Mouse (Mus musculus) embryo, embryonic 11.5 days (tissue): ENCODE data around the gene Arpc3.
"Not testable (repeated sequence)": the region's sequence is repeated elsewhere in the genome, so short reads cannot be mapped to it uniquely, and the experiment has no call there.

ENCODE experiments used
- DNase-seq: peaks from one replicate; pipeline ENCODE4 v3.0.0-alpha.2; 2012; ENCODE audit warnings: low read depth, low spot score

Arpc3 gene

DNA sequence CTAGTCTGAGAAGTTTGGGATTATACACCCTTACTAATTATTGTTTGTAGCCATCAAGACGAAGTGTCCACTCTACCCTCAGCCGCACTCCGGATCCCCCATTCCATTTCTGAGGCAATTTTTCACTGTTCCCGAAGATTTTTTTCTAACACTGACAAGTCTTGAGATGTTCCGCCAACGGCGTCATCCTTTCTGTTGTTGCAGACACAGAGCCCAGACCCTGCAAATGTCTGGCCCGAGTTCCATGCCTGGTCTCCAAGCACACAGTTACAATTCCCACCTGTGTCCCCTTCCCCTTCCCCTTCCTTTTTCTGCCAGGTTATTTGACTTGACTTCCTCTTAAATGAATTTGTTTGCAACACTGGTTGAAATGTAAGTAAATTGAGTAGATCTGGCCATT is 8.2 kb downstream of the Arpc3 start:
- no peak for DNase-seq

DNA sequence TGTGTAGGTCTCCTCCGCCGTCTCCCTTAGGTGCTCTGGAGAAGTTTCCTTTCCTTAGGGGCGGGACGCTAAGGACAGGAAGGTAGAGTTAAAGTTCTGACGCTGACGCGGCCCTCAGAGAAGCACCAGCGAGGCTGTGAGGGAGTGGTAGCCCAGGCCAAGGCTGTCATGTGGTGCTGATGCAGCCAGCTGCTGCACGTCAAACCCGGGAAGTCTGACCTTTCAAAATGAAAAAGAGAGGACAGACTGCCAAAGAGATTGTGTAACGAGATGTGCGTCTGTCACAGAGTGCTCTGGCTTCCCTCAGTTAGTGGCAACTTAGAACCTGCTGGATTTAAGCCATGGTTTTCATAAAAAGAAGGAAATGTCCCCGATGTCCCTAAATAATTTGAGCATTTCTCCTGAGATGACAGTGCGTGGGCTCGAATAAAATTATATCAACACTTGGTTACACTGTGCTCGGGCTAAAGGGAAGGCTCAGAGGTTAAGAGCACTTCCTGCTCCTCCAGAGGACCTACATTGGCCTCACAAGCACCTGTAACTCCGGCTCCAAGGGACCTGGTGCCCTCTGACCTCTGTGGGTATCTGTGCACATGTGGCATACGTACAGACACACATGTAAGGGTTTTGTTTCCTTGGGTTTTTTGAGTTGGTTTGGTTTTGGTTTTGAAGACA is 9.1 kb downstream of the Arpc3 start:
- no peak for DNase-seq

DNA sequence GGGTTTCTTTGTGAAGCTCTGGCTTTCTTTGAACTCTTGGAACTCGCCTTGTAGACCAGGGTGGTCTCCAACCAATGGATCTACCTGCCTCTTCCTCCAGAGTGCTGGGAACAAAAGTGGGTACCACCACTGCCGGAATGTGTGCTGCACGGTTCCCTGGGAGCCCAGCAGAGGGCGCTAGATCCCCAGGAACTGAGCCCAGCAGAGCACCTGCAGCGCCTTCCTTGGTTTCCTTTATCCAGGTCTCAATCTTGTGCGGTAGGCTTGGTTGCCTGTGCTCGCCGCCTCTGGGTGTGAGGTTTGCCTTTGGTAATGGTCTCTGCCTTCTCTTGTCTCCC is 9.6 kb downstream of the Arpc3 start:
- peak; percentile 39 for DNase-seq

DNA sequence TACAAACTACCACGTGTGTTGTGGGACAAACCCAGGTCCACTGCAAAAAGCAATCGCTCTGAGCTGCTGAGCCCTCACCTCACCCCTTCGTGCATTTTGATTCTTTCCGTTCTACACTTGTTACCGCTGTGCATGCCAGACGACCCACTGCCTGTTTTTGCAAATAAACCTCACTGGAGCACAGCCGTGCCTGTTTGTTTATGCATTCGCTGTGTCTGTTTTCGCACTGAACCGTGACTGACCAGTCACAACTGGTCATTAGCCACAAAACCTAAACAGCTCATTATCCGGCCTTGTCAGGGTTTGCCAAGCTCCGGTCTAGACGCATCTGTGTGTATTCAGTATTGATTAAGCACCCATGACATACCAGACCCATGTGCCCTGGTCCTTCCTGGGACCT is 10.5 kb downstream of the Arpc3 start:
- DNase-seq = no peak

DNA sequence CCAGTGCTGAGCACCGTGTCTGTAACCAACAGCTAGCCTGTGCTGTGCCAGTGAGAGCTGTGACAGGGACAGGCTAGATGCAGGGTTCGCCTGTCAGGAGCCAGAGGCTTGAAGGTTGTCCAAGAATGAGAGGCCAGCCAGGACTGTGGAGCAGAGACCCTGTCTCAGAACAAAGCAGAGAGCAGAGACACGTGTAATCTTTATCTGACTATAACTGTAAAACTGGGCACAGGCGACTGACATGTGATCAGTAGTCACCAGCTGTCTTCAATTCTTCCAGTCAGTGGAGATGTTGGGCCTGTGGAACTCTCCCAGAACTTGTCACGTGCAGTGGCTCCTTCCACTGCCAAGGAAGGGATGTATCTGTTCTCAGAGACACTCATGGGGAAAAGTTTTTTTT is 11.1 kb downstream of the Arpc3 start:
- no peak for DNase-seq

DNA sequence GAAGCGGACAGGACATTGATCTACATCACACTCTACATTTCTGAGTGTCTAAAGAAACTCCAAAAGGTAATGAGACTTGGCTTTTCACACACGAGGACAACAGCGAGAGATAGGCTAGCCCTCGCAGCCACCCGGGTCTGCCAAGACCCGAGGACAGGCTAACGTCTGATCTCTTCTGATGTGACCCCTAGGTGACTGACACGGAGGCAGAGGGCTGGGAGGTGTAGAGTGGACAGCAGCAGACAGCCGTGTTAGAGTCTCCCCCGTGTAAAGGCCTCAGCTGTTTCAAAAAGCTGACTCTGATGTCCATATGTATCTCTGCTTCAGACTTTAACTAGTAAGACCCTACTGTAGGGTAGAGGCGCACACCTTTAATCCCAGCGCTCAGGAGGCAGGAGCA is 11.7 kb downstream of the Arpc3 start:
- no peak for DNase-seq

DNA sequence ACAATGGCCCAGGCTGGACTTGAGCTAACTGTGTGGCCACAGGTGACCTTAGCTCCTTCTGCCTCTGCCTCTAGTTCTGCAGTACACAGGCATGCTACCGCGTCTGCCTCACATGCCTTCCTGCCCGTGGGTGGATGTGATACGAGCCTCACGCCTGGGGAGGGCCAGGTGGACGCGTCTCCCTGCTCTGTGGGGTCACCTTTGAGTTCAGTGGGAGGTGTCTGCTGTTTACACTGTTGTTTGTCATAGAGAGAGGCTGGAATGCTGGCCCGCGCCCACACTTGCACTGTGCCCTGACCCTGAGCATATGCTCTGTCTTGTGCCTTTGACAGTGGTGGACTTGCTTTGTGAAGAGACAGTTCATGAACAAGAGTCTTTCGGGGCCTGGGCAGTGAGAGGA is 13.9 kb downstream of the Arpc3 start:
- no peak for DNase-seq

DNA sequence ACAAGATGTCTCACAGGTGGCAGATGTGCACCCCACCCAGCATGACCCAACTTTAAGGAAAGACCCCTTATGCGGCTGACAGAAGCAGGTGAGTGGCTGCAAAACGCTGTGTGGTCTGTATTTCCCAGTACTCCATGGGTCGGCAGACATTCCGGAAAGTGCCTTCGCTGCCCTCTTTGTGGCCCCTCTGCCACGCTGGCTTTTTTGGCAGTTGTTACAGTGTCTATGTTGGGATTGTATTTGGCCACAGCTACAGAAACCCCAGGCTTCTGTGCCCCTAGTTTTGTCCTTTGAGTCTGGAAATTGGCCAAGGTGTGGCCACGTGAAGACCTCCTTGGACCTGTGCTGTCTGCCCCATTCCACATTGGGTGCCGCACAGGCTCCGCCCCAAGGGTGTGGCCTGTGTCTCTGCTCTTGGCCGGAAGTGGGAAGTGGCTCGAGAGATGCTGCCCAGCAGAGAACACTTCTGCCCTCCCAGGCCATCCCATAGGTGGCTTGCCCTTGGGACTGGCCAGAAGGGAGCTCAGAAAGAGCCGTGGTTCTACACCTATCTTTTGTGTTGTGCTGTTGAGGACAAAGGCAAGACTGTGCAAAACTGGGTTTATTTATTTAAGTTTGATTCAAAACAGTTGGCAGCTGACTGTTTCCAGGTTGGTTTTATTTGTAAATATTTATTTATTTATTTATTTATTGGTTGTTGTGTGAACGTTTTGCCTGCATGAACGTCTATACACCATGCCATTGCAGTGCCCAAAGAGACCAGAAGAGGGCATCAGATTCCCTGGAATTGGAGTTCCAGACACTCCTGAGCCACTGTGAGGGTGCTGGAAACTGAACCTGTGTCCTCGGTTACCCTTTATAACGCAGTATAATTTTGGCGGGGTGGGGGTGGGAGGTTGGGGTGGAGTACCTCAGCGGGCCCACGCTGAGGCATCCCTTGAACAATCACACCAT is 18.3 kb downstream of the Arpc3 start:
- no peak for DNase-seq

DNA sequence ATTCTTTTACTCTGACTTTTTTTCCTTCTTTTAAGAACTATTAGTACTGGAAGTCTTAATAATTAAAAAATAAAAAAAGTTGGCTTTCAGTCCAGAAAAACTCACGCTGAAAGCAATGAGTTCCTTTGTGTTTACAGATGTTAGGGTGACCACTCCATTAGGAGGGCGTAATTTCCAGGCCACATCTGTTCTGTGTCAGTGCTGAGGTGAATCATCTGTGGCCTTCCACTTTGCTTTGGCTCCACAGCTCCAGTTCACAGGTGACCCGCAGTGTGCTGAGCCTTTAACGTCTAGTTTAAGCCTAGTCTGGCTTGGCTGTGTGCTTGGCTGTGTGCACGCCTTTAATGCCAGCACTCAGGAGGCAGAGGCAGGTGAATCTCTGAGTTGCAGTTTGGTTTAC is 20.2 kb downstream of the Arpc3 start:
- DNase-seq = no peak

DNA sequence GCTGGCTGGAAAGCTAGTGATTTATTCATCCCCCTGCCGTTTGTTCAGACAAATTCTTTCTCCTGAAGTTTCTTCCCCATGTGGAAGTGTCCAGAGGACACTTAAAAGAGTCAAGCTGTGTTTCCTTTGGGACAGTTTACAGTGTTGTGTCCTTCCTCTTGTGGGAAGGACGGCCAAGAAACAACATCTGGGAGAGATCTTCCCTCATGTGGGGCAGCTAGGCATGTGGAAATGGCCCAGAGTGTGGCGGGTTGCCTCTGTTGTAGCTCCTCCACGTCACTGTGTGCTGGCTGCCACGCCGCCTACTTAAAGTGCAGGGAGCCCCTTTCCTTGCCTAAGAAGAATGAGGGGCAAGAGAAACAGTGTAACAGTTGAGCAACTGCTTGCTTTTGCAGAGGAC is 21.1 kb downstream of the Arpc3 start:
- no peak for DNase-seq

DNA sequence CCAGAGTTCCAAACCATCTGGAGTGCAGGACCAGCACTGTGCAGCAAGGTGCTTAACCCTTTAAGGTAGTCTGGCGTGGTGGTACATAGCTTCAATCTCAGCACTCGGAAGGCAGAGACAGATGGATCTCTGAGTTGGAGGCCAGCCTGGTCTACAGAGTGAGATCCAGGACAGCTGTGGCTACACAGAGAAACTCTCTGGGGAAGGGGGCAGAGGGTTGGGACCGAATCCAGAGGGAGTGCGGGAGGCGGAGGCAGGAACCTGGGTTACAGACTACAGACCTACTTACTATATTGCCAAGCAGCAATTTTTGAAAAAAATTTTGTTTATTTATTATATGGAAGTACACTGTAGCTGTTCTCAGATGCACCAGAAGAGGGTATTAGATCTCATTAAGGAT is 22.7 kb downstream of the Arpc3 start:
- DNase-seq = no peak

DNA sequence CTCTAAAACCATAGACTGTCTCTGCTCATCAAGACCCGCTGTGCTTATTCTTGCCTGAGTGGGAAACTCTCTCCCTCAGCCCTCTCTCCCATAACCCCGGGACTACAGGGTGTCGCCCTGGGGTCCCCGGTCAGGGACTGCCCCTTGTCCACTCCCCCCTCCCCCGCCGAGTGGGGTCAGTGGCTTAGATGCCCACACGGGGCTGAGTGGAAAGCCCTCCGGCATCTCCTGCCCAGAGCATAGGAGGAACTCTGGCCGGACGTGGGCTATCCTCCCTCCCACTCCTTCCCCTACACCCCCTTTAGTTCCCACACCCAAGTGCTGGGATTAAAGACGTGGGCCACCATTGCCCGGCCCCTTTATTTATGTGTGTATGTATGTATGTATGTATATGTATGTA is 23.8 kb downstream of the Arpc3 start:
- DNase-seq = no peak

DNA sequence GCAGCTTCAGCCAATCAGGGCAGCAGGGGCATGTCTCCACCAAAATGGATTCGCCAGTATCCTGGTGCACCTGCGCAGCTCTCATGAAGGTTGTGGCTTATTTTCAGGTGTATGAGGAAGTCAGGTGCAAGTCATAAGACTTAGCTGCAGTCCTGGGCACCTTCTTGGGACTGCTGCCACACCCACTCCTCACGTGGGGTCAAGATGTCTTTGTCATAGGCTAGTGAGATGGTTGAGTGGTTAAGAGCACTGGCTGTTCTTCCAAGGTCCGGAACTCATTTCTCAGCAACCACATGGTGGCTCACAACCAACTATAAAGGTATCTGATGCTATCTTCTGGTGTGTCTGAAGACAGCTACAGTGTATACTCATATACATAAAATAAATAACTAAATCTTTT is 29.0 kb downstream of the Arpc3 start:
- not testable (repeated sequence) for DNase-seq

DNA sequence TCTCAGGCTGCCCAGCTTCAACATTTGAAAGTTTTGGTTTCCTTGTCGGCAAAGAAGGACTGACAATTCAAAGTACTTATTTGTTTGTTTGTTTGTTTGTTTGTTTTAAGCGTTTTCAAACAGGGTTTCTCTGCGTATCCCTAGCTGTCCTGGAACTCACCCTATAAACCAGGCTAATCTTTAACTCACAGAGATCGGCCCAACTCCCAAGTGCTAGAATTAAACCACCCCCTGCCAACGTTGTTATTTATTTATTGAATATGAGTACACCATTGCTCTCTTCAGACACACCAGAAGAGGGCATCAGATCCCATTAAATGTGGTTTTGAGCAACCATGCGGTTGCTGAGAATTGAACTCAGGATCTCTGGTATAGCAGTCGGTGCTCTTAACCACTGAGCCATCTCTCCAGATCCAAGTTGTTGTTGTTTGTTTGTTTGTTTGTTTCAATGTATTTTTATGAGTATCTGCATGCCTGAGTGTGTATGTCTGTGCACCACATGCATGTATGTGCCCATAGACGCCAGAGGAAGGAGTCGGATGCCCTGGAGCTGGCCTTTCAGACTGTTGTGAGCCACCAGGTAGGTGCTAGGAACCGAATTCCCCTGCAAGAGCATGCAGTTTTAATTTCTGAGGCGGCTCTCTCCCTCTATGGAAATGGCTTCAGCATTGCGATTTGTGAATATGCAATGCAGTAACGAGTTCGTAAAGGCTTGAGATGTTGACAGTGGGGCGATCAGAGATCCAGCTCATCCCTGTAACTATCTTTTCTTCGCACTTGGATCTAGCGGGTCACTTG is 29.8 kb downstream of the Arpc3 start, which contains the start of gene Anapc7:
TSS of gene Anapc7 (plus strand) at position 423 of the 798 bp plus-strand sequence.
- no peak for DNase-seq

DNA sequence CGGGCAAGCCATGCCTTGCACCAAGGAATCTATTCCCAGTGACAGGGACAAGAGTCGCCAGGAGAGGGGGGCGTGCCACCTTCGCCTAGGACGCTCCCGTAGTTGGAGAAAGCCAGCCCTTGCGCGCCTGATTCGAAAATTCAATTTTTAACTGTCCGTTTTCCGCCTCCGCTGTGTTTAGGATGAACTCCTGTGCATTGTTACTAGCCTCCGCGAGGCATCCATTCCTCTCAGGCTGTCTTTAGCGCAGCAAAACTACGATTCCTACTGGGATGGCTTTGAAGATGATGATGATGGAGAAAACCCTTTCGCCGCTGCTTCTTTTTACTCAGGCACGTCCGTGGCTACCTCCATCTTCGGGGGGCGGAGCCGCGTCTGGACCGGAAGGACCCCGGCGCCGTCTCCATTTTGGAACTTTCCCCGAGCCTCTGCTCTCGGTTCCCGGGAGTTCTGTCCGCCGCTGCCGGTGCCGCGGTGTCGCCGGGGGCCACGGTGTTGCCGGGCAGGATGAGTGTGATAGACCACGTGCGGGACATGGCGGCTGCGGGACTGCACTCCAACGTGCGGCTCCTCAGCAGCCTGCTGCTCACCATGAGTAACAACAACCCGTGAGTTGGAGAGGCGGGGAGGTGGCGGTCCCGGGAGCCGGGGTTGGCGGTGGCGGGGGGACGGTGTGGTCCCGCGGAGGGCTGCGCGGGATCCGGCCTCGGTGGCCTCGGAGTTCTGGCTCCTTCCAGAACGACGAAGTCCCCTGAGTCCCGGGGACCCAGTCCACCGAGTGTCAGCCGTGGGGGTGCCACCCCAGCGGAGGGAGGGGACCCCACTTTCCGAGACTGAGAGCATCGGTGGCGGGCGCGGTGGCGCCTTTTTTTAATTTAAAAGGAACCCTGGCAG is 30.6 kb downstream of the Arpc3 start:
- peak; percentile 77 for DNase-seq

DNA sequence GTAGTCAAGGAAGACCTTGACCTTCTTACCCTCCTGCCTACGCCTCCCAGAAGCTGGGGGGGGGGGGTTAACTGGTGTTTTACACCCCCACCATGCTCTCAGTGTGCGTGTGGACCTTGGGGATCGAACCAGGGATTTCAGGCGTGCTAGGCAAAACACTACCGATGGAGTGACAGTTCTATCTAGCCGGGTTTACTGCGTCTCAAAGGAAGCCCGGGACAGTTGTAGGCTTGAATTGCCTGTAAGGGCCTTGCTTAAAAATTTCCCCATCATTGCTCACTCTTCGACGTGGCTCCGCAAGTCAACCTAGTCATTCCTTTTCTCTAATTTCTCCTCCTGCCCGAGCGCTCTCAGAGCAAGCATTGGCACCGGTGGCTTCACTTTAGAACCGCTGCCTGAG is 31.4 kb downstream of the Arpc3 start:
- DNase-seq = no peak

DNA sequence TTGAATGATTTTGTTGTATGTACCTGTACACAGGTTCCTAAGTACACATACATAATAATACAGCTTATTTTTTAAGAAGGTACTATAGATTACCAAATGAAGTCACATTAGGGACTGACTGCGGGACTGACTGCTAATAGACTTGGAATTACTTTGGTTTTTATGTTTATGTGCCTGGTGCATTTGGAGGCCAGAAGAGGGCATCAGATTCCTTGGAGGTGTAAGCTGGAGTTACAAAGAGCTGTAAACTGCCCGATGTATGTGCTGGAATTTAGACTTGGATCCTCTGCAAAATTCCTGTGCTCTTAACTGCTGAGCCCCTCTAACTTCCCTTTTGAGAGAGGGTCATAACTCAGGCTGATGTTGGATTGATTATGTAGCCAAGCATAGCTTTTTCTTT is 33.9 kb downstream of the Arpc3 start:
- no peak for DNase-seq

DNA sequence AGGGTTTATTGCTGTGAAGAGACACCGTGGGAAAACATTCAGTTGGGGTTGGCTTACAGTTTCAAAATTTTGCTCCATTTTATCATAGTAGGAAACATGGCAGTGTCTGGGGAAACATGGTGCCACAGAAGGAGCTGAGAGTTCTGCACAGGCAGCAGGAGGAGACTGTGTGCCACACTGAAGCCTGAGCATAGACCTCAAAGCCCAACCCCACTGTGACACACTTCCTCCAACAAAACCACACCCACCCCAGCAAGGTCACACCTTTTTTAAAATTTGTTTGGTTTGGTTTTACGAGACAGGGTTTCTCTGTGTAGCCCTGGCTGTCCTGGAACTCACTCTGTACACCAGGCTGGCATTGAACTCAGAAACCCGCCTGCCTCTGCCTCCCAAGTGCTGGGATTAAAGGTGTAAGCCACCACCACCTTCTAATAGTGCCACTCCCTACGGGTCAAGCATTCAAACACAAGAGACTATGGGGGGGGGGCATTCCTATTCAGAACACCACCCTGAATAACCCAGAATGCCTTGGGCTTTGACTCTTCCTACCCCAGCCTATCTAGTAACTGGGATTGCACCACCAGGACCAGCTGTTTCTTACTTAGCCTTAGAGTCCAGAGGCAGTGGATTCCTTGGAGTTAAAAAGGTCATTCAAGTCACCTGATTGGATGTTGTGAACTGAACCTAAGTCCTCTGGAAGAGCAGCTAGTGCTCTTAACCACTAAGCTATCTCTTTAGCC is 38.5 kb downstream of the Arpc3 start:
- DNase-seq = no peak

DNA sequence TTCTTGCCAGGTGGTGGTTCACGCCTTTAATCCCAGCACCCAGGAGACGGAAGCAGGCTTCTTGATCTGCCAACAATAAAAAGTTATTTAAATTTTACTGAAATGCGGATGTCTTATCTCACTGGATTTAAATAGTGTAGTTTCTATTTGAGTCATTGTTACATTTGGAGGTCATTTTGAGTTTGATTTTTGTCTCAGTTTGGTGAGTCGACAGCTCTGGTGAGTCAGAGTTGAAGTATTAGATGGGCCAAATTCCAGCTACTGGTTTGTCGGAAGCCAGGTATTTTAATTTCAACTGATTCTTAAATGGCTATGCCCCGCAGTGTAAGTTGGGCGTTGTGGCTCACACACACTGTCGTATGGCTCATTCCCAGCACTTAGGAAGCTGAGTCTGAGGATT is 39.5 kb downstream of the Arpc3 start:
- DNase-seq = no peak

DNA sequence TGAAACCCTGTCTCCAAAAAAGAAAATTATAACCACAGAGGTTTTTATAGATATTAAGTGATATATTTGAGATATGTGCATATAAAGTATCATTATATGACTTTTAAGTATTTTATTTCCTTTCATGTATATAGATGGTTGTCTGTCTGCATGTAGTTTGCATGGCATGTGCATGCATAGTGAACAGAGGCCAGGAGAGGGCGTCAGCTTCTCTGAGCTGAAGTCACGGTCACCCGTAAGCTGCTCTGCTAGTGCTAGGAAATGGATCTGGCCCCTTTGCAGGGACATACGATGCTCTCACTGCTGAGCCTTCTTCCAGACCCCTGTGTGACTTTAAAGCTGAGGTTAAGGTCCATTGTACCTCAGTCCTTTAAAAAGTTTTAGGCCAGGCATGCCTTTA is 42.9 kb downstream of the Arpc3 start:
- DNase-seq = no peak
